Mouse (Mus musculus) neural tube, embryonic 14.5 days (tissue): ENCODE data around the gene Slc6a2. TPM values are rescaled to one million over a fixed set of nuclear protein-coding genes. Genes with fewer than 3 reads are reported as not detected.

ENCODE experiments used
- ATAC-seq: fragments of 200-750 bp; cut with Nextera tagmentation; 2 replicates; pipeline ENCODE4 v1.8.0; 2017; ENCODE audit warnings: low read depth, mild to moderate bottlenecking, moderate TSS enrichment, moderate library complexity
- H3K27ac ChIP-seq: fragments of 300-500 bp; sonication (generic); 2 replicates; pipeline ENCODE4 v1.5.1; 2014; ENCODE audit warnings: low read depth, mild to moderate bottlenecking, control low read depth, low read length, moderate library complexity, mixed read lengths
- H3K27me3 ChIP-seq: fragments of 300-500 bp; sonication (generic); 2 replicates; pipeline ENCODE4 v1.6.1; 2014; ENCODE audit warnings: low read length; ENCODE audit not compliant: control insufficient read depth, insufficient read depth
- H3K36me3 ChIP-seq: fragments of 300-500 bp; sonication (generic); 2 replicates; pipeline ENCODE4 v1.6.1; 2014; ENCODE audit warnings: low read length, mixed read lengths; ENCODE audit not compliant: control insufficient read depth, insufficient read depth
- H3K4me1 ChIP-seq: fragments of 300-500 bp; sonication (generic); 2 replicates; pipeline ENCODE4 v1.6.1; 2014; ENCODE audit warnings: low read length; ENCODE audit not compliant: control insufficient read depth, insufficient read depth
- H3K4me2 ChIP-seq: fragments of 300-500 bp; sonication (generic); 2 replicates; pipeline ENCODE4 v1.6.1; 2014; ENCODE audit warnings: mild to moderate bottlenecking, low read depth, low read length, control low read depth
- H3K4me3 ChIP-seq: fragments of 300-500 bp; sonication (generic); 2 replicates; pipeline ENCODE4 v1.5.1; 2014; ENCODE audit warnings: low read depth, low read length, control low read depth, mixed read lengths
- H3K9ac ChIP-seq: fragments of 300-500 bp; sonication (generic); replicated peaks from 2 replicates; pipeline ENCODE4 v1.6.1; 2014; ENCODE audit warnings: low read depth, mild to moderate bottlenecking, control low read depth, low read length, mixed read lengths
- H3K9me3 ChIP-seq: fragments of 300-500 bp; sonication (generic); 2 replicates; pipeline ENCODE4 v1.6.1; 2016; ENCODE audit warnings: low read length; ENCODE audit not compliant: control insufficient read depth
- WGBS: fragments of 180-500 bp; shearing (Covaris S2); extraction: QIAGEN DNeasy Blood & Tissue Kit; methylation state at CpG from one replicate; pipeline ENCODE4 v1.1.7; 2014; 5-methylcytosine and 5-hydroxymethylcytosine counted together
- polyA plus RNA-seq: library from polyadenylated mRNA; unstranded; fragments of >200 nt; fragmentation: Nextera tagmentation; extraction: Ambion mirVana; gene quantifications from 2 replicates; pipeline ENCODE4 v1.2.1, GENCODE M21; 2014

Gene Slc6a2
- polyA plus RNA-seq, 1 experiment from 2014 or later = not detected

GRCm38 (mm10) chr8:92998600-92998999 lies 38.7 kb downstream of the Slc6a2 start:
- no peak for ATAC-seq
- Histone ChIP-seq H3K9me3 (no peaks in the 10 kb centered on the region), H3K4me2 (no peak overlapping the region), H3K27ac (no peak overlapping the region), H3K27me3 (no peaks in the 10 kb centered on the region), H3K36me3 (no peaks in the 10 kb centered on the region), H3K4me3 (no peak overlapping the region), H3K4me1 (no peaks in the 10 kb centered on the region), H3K9ac (no peak overlapping the region)
- WGBS = 54% methylated on average over 2 of the region's 2 CpGs

- Histone ChIP-seq H3K9ac (no peak overlapping the region), H3K27ac (no peak overlapping the region), H3K9me3 (no peaks in the 10 kb centered on the region), H3K36me3 (no peaks in the 10 kb centered on the region), H3K4me2 (no peak overlapping the region), H3K4me1 (no peaks in the 10 kb centered on the region), H3K27me3 (no peaks in the 10 kb centered on the region), H3K4me3 (no peak overlapping the region)
- ATAC-seq = no peak
- 26% methylated on average over 5 of the region's 5 CpGs for WGBS
Measured at GRCm38 (mm10) chr8:93010286-93010685, 50.4 kb downstream of the Slc6a2 start.

GRCm38 (mm10) chr8:93011439-93011838 lies 51.6 kb downstream of the Slc6a2 start:
- 14% methylated on average over 9 of the region's 9 CpGs for WGBS
- no peak overlapping the region for H3K27ac ChIP-seq
- H3K4me1 ChIP-seq = no peaks in the 10 kb centered on the region
- H3K36me3 ChIP-seq = no peaks in the 10 kb centered on the region
- no peak overlapping the region for H3K4me2 ChIP-seq
- no peak overlapping the region for H3K9ac ChIP-seq
- peak; percentile 88 for ATAC-seq
- H3K9me3 ChIP-seq = no peaks in the 10 kb centered on the region
- no peak overlapping the region for H3K4me3 ChIP-seq
- H3K27me3 ChIP-seq = no peaks in the 10 kb centered on the region

GRCm38 (mm10) chr8:93012226-93012625 lies 52.3 kb downstream of the Slc6a2 start:
- Histone ChIP-seq H3K4me3 (no peak overlapping the region), H3K27me3 (no peaks in the 10 kb centered on the region), H3K9me3 (no peaks in the 10 kb centered on the region), H3K36me3 (no peaks in the 10 kb centered on the region), H3K9ac (no peak overlapping the region), H3K4me1 (no peaks in the 10 kb centered on the region), H3K27ac (no peak overlapping the region), H3K4me2 (no peak overlapping the region)
- WGBS = 80% methylated on average over 6 of the region's 6 CpGs
- ATAC-seq = no peak

DNA sequence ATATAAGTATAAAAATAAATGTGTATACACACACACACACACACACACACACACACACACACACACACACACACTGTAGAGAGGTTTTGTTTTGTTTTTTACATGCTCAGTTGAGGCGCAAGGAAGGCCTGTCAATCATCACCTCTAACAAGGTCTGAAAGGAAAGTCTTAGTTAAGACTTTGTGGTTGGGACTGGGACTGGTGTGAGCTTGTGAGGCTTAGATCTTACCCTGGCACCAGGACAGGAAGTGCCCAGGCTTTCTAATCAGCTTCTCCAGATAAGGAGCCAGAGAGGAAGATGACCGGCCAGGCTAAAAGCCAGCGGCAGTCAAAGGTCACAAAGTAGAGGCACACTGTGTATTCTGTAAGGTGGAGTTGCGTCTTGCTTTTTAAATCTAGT lies 54.4 kb downstream of the Slc6a2 start:
- no peaks in the 10 kb centered on the region for H3K9me3 ChIP-seq
- H3K27ac ChIP-seq = no peak overlapping the region
- H3K27me3 ChIP-seq = no peaks in the 10 kb centered on the region
- 90% methylated on average over 4 of the region's 4 CpGs for WGBS
- no peak overlapping the region for H3K9ac ChIP-seq
- H3K4me3 ChIP-seq = no peak overlapping the region
- H3K36me3 ChIP-seq = no peaks in the 10 kb centered on the region
- H3K4me1 ChIP-seq = no peaks in the 10 kb centered on the region
- no peak overlapping the region for H3K4me2 ChIP-seq
- ATAC-seq = no peak

- no peak for ATAC-seq
- no peaks in the 10 kb centered on the region for H3K27me3 ChIP-seq
- H3K9me3 ChIP-seq = no peaks in the 10 kb centered on the region
- H3K4me1 ChIP-seq = no peaks in the 10 kb centered on the region
- no peak overlapping the region for H3K4me2 ChIP-seq
- H3K27ac ChIP-seq = no peak overlapping the region
- no peak overlapping the region for H3K4me3 ChIP-seq
- H3K9ac ChIP-seq = no peak overlapping the region
- H3K36me3 ChIP-seq = no peaks in the 10 kb centered on the region
- WGBS = 70% methylated on average over 5 of the region's 5 CpGs
Measured at GRCm38 (mm10) chr8:93021738-93022137, 61.9 kb downstream of the Slc6a2 start.

DNA sequence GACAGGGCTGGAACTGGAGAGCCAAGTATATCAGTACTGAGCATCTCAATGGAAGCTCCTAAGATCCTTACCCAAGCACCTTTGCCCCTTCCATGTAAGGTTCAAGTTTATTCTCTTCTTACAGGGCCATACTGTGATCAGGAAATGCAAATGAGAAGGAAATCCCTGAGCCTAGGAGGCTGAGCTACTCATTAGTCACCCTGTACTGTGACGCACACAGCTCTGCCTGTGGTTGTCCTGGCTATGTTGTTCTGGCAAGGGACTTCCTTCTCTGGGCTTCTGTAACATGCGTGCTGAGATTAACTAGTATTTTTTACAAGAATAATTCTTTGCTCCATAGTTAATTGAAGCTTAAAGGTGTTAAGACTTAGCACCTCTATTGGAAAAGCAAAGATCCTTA lies 70.8 kb downstream of the Slc6a2 start:
- Histone ChIP-seq H3K27ac (no peak overlapping the region), H3K9me3 (no peaks in the 10 kb centered on the region), H3K36me3 (no peaks in the 10 kb centered on the region), H3K27me3 (no peaks in the 10 kb centered on the region), H3K4me2 (no peak overlapping the region), H3K4me1 (no peaks in the 10 kb centered on the region), H3K9ac (no peak overlapping the region), H3K4me3 (no peak overlapping the region)
- 79% methylated on average over 2 of the region's 2 CpGs for WGBS
- ATAC-seq = no peak

DNA sequence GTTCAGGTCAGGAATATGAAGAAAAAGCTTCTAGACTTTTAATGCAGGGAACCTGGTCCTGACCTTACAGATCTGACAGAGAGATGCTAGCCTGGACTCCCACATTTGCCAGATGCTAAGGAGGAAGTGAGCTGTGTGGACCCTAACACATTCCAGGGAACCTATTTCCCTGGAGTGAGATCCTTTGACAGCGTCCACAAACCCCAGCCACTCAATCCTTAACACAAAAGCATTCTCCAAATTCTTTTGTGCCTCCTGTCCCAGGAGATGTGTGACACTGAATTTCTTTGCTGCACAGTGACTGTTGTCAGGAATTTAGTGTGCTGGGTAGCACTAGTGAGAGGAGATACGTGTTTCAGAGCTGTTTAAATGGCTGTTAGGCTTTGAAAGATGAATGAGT lies 79.0 kb downstream of the Slc6a2 start:
- H3K9ac ChIP-seq = no peak overlapping the region
- H3K4me1 ChIP-seq = no peaks in the 10 kb centered on the region
- no peak overlapping the region for H3K27ac ChIP-seq
- ATAC-seq = no peak
- no peaks in the 10 kb centered on the region for H3K36me3 ChIP-seq
- no peaks in the 10 kb centered on the region for H3K27me3 ChIP-seq
- no peak overlapping the region for H3K4me3 ChIP-seq
- 6% methylated on average over 2 of the region's 2 CpGs for WGBS
- no peak overlapping the region for H3K4me2 ChIP-seq
- H3K9me3 ChIP-seq = no peaks in the 10 kb centered on the region

GRCm38 (mm10) chr8:93040256-93040655 lies 80.4 kb downstream of the Slc6a2 start:
- H3K27me3 ChIP-seq = no peaks in the 10 kb centered on the region
- no peaks in the 10 kb centered on the region for H3K4me1 ChIP-seq
- H3K9me3 ChIP-seq = no peaks in the 10 kb centered on the region
- H3K4me2 ChIP-seq = no peak overlapping the region
- H3K27ac ChIP-seq = no peak overlapping the region
- H3K9ac ChIP-seq = no peak overlapping the region
- WGBS = 76% methylated on average over 2 of the region's 2 CpGs
- no peak for ATAC-seq
- H3K4me3 ChIP-seq = no peak overlapping the region
- H3K36me3 ChIP-seq = no peaks in the 10 kb centered on the region
